Mouse (Mus musculus): Measurements from ENCODE around the gene Casp6.

The Casp6 gene

GRCm38 (mm10) chr3:129901271-129901809, at the start of gene Casp6:
Gene Casp6 (plus strand): TSS chr3:129901425.
- DNase-seq, result peak; percentile 11

- DNase-seq, result no peak
These were observed 38.6 kb upstream of the Casp6 start for GRCm38 (mm10) chr3:129862592-129862991.

GRCm38 (mm10) chr3:129863698-129864097, 37.5 kb upstream of the Casp6 start:
- peak; percentile 19 for DNase-seq

GRCm38 (mm10) chr3:129877327-129877726, 23.9 kb upstream of the Casp6 start:
- DNase-seq, result no peak

- DNase-seq, result peak; percentile 92
These were observed 22.7 kb upstream of the Casp6 start, which contains the start of gene Pla2g12a for GRCm38 (mm10) chr3:129878405-129879021. Gene Pla2g12a (plus strand): TSS chr3:129878606.

- DNase-seq, result no peak
These were observed 22.0 kb upstream of the Casp6 start for GRCm38 (mm10) chr3:129879131-129879757.

- DNase-seq, result no peak
These were observed 21.3 kb upstream of the Casp6 start for GRCm38 (mm10) chr3:129879913-129880312.

GRCm38 (mm10) chr3:129880925-129881593, 20.2 kb upstream of the Casp6 start:
- DNase-seq, result no peak

- no peak for DNase-seq
These were observed 15.6 kb upstream of the Casp6 start for GRCm38 (mm10) chr3:129885577-129885976.

- no peak for DNase-seq
These were observed 14.8 kb upstream of the Casp6 start for GRCm38 (mm10) chr3:129886430-129886829.

GRCm38 (mm10) chr3:129887779-129888517, 13.3 kb upstream of the Casp6 start:
- no peak for DNase-seq

- DNase-seq, result no peak
These were observed 9.2 kb upstream of the Casp6 start for GRCm38 (mm10) chr3:129892003-129892402.

GRCm38 (mm10) chr3:129893143-129893542, 8.1 kb upstream of the Casp6 start:
- DNase-seq, result no peak

- no peak for DNase-seq
These were observed 4.6 kb upstream of the Casp6 start for GRCm38 (mm10) chr3:129896591-129896990.

- DNase-seq, result no peak
These were observed 2.3 kb upstream of the Casp6 start for GRCm38 (mm10) chr3:129898886-129899285.

GRCm38 (mm10) chr3:129903369-129903768, 2.1 kb downstream of the Casp6 start:
- DNase-seq, result no peak

GRCm38 (mm10) chr3:129903866-129904265, 2.6 kb downstream of the Casp6 start:
- DNase-seq, result no peak

- no peak for DNase-seq
These were observed 3.3 kb downstream of the Casp6 start for GRCm38 (mm10) chr3:129904381-129905132.

- DNase-seq, result no peak
These were observed 10.8 kb downstream of the Casp6 start for GRCm38 (mm10) chr3:129912025-129912424.

GRCm38 (mm10) chr3:129913241-129913640, 12.0 kb downstream of the Casp6 start:
- no peak for DNase-seq

GRCm38 (mm10) chr3:129917424-129917823, 16.2 kb downstream of the Casp6 start:
- no peak for DNase-seq

- peak; percentile 19 for DNase-seq
These were observed 17.2 kb downstream of the Casp6 start for GRCm38 (mm10) chr3:129918434-129918833.
